Mouse (Mus musculus) spleen, adult 18-20 months (tissue): ENCODE measurements around the gene Ifit2.
"Not testable (repeated sequence)": the region's sequence is repeated elsewhere in the genome, so short reads cannot be mapped to it uniquely, and the experiment has no call there.

Experiments used
- DNase-seq, 2 experiments: peaks; one replicate each; pipeline ENCODE4 v3.0.0; 2022; ENCODE audit warnings: mixed read lengths in 2 of 2

The Ifit2 gene

GRCm38 (mm10) chr19:34550205-34550533 lies 325 bp upstream of the Ifit2 start:
- no peak for DNase-seq

GRCm38 (mm10) chr19:34551981-34552380 lies 1.5 kb downstream of the Ifit2 start:
- DNase-seq, result no peak

GRCm38 (mm10) chr19:34553021-34553420 lies 2.5 kb downstream of the Ifit2 start:
- no peak for DNase-seq

GRCm38 (mm10) chr19:34553522-34553921 lies 3.0 kb downstream of the Ifit2 start:
- DNase-seq, result no peak

GRCm38 (mm10) chr19:34554061-34554460 lies 3.6 kb downstream of the Ifit2 start:
- no peak for DNase-seq

GRCm38 (mm10) chr19:34556621-34557020 lies 6.1 kb downstream of the Ifit2 start:
- no peak for DNase-seq

- DNase-seq, result no peak
These were observed 12.1 kb downstream of the Ifit2 start for GRCm38 (mm10) chr19:34562556-34562955.

GRCm38 (mm10) chr19:34566178-34566784 lies 15.8 kb downstream of the Ifit2 start:
- DNase-seq, result no peak

GRCm38 (mm10) chr19:34568988-34569895 lies 18.7 kb downstream of the Ifit2 start:
- no peak for DNase-seq

GRCm38 (mm10) chr19:34569896-34570476 lies 19.5 kb downstream of the Ifit2 start:
- no peak for DNase-seq

GRCm38 (mm10) chr19:34571080-34571479 lies 20.6 kb downstream of the Ifit2 start:
- DNase-seq, result no peak

- no peak for DNase-seq
These were observed 23.2 kb downstream of the Ifit2 start for GRCm38 (mm10) chr19:34573650-34574049.

GRCm38 (mm10) chr19:34577121-34577520 lies 26.6 kb downstream of the Ifit2 start:
- DNase-seq, result no peak

GRCm38 (mm10) chr19:34582696-34583095 lies 32.2 kb downstream of the Ifit2 start:
- DNase-seq, result not testable (repeated sequence)

- not testable (repeated sequence) for DNase-seq
These were observed 32.8 kb downstream of the Ifit2 start, which contains the start of gene Ifit3 for GRCm38 (mm10) chr19:34583126-34583766. Ifit3 (plus strand) TSS chr19:34583531.

GRCm38 (mm10) chr19:34585740-34586458 lies 35.4 kb downstream of the Ifit2 start:
- not testable (repeated sequence) for DNase-seq

- DNase-seq, result not testable (repeated sequence)
These were observed 37.6 kb downstream of the Ifit2 start for GRCm38 (mm10) chr19:34587898-34588692.

- no peak for DNase-seq
These were observed 38.5 kb downstream of the Ifit2 start for GRCm38 (mm10) chr19:34588959-34589358.

GRCm38 (mm10) chr19:34593456-34593855 lies 43.0 kb downstream of the Ifit2 start:
- no peak for DNase-seq

GRCm38 (mm10) chr19:34594523-34594922 lies 44.0 kb downstream of the Ifit2 start:
- not testable (repeated sequence) for DNase-seq

- no peak for DNase-seq
These were observed 46.3 kb downstream of the Ifit2 start for GRCm38 (mm10) chr19:34596811-34597210.

GRCm38 (mm10) chr19:34598341-34598740 lies 47.8 kb downstream of the Ifit2 start:
- DNase-seq, result no peak
